Mouse (Mus musculus) hematopoietic stem cell, adult 5-6 weeks (primary cell): ENCODE results near the gene BC049715. TPM values are rescaled to one million over a fixed set of nuclear protein-coding genes. Genes with fewer than 3 reads are reported as not detected.

Source experiments
- ATAC-seq, 2 experiments: fragments of 125-278 bp in 1 of 2; replicated peaks in 1 of 2; 2 replicates each; pipeline ENCODE4 v1.8.0; 2016 to 2017; ENCODE audit warnings: inconsistent platforms in 2 of 2, mild to moderate bottlenecking in 2 of 2, moderate number of reproducible peaks in 2 of 2, low read depth in 1 of 2, moderate TSS enrichment in 1 of 2; ENCODE audit not compliant: low FRiP score in 2 of 2, poor library complexity in 2 of 2, severe bottlenecking in 2 of 2, insufficient read depth in 1 of 2, low TSS enrichment in 1 of 2
- total RNA-seq: library from RNA; stranded (forward); fragments of 172-1452, 232-1000 nt; gene quantifications from 2 replicates; pipeline ENCODE4 v1.2.3, GENCODE M21; 2017

BC049715 gene
- total RNA-seq, 1 experiment from 2014 or later = 1.8 TPM

- ATAC-seq = no peak
Observed at GRCm38 (mm10) chr6:136835352-136835751, 7.9 kb downstream of the BC049715 start, which contains the start of gene Smco3. Gene Smco3 (minus strand): TSS chr6:136835452.

GRCm38 (mm10) chr6:136837323-136837722 lies 9.9 kb downstream of the BC049715 start:
- no peak for ATAC-seq

GRCm38 (mm10) chr6:136844903-136845302 lies 17.5 kb downstream of the BC049715 start:
- ATAC-seq = no peak

- ATAC-seq = no peak
Observed at GRCm38 (mm10) chr6:136845706-136846480, 18.5 kb downstream of the BC049715 start.

- ATAC-seq = no peak
Observed at GRCm38 (mm10) chr6:136847267-136847666, 19.8 kb downstream of the BC049715 start.

DNA sequence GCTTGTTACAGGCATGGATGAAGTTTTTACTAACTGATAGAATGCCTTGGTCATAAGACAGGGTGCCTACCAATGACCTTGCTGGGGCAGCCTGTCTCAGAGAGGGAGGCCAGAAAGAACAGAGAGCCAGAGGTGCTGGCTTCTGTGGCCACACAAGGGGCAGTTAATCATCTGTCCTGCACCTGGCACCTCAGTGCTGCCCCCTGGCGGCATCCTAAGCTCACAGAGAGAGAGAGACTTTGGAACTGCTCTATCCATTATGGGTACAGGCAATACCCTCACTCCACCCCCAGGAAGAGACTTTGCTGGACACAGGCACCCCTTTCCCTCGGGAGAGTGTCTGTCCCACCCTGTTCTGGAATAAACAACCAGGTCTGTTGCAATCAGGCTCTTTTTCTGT lies 20.4 kb downstream of the BC049715 start:
- peak; percentile 67 to 73 for ATAC-seq

DNA sequence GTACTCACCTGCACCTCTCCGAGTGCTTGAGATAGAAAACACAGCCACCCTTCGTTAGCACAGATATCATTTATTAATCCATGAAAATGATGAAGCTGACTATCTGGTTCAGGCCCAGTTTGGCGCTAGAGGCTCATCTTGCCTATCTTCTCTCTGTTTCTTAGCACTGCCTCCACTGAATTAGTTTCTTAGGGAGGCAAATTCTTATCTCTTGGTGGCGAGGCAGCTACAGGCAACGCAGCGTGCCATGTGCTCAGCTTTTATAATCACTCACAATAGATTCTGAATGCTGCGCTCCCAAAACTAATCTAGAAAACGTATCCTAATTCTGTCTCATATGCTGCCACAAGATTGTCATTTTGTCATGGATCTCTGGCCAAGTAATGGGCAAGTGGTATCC lies 21.0 kb downstream of the BC049715 start:
- ATAC-seq = no peak; a peak in 1 of 4 replicates

DNA sequence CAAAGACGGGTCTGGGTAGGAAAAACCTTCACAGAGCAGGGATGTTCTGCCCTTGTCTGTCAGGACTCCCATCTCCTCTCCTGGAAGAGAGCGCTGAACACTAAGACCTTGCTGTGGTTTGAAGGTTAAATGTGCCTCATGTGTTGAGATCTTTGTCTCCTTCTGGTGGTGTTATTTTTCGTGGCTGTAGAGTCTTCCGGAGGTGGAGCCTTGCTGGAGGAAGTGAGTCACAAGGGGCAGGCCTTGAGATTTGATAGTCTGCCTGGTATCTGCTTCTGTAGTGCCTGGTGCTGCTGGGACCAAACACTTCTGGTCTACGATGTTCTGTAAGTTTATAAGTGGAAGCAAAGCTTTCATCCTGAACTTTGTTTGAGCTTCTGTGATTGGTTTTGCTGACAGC lies 21.5 kb downstream of the BC049715 start:
- no peak for ATAC-seq

DNA sequence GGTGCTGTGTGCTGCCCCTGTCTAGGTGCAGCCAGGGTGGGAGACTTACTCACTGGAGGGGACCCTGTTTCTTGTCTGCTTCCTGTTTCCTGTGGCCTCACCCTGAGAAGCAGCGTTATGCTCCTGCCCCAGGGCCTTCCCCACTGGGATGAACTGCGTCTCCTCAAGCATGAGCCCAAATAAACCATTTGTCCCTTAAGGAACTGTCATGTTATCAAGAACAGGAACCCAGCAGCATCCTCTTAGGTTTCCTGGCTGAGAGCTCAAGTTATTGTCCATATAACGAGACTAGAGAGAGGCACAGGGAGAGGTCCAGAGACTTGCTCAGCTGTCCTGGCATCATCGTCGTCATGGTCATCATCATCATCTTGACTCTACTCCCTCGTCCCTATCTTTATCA lies 22.8 kb downstream of the BC049715 start:
- ATAC-seq = no peak

DNA sequence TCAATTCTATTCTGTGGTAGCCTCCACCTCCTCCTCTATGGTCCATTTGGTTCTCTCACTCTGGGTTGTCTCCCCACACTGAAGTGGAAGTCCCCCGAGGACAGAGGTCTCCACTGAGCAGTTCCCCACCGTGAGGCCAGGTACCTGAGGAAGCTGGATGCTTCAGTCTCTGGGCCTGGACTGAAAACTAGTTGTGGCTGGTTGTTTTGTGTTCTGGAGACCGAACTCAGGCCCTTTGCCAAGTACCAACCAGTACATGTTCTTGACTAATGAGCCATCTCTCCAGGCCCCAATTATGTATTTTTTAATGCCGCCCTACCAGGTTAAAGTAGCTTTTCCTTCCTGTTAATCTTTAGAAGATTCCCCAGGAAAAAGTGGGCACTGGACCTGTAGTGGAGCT lies 24.9 kb downstream of the BC049715 start:
- ATAC-seq = no peak

DNA sequence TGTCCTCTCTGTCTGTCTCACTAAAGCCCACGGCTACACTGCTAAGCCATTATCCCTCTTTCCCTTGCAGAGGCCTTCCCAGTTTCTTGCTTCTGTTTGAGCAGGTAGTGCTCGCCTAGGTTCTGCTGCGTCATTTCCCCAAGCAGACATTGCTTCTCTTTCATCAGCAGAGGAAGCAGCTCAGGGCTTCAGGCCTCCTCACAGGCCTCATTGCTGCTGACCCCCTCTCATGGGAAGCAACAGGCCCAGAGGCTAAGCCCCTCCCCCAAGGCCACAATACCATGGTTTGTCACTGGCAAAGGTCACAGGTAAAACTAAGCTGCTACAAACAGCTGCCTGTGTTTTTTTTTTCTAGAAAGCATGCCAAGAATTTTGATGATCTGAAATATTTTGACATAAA lies 25.3 kb downstream of the BC049715 start:
- peak in 1 of 2 experiments; percentile 27; a peak in 1 of 4 replicates for ATAC-seq

DNA sequence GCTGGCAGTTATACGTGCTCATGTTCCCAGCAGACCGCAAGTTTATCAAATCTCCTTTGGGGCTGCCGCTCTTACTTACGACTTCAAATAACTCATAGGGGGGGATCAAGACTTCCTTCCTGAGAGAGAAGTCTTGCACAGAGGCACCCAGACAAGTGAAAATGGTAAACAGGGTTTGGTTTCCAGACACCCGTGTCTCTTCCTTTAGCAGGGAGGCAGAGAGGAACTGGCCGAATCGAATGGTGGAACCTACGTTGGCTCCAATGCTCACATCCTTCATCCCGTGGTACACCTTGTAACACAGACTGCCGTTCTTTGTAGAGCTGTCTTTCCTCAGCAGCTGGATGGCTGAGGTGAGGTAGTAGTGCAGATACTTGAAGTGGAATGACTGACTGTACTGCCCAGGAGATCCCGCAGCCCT lies 26.9 kb downstream of the BC049715 start:
- ATAC-seq = no peak

GRCm38 (mm10) chr6:136855183-136855582 lies 27.8 kb downstream of the BC049715 start:
- ATAC-seq = no peak

GRCm38 (mm10) chr6:136856071-136856636 lies 28.7 kb downstream of the BC049715 start:
- ATAC-seq = peak in 1 of 2 experiments; percentile 42; a peak in 2 of 4 replicates

DNA sequence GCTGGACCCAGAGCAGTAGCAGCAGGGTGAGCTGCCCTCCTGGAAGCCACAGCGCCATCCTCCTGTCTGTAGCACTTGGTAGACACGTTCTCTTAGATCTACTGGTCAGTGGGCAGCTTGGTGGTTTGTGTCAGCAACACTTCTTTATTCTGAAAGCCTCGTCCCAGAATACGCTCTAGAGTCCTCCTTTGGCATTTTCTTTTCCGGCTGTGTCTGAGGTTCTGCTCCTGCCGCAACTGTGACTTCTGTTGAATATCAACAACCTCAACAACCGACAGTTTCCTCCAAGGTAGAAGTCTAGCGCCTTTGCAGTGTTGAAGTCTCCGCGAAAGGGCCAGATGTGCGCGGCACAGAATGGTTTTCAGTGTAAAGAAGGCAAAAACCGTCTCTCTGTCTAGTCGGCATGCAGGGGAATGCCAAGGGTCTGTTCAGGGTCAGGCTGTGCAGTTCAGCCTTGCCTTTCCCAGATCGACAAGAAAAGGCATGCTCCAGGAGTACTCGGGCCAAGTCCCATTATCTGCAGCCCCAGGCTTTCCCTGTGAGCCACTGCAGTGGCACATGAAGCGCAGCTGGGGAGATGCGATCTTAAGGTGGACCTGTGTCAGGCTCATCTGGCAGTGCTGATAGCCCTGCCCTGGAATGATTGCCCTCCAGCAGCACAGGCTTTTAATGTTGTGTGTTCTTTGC lies 29.9 kb downstream of the BC049715 start, which contains the start of gene Art4:
Gene Art4, minus strand, starts transcription at position 548 of the 687 bp plus-strand sequence.
- peak; percentile 29 to 52 for ATAC-seq

- peak; percentile 6 to 12; a peak in 2 of 4 replicates for ATAC-seq
Observed at GRCm38 (mm10) chr6:136857873-136858260, 30.4 kb downstream of the BC049715 start.

- no peak for ATAC-seq
Observed at GRCm38 (mm10) chr6:136858420-136858819, 31.0 kb downstream of the BC049715 start.

GRCm38 (mm10) chr6:136861020-136861419 lies 33.6 kb downstream of the BC049715 start:
- peak; percentile 27 to 54; a peak in 2 of 4 replicates for ATAC-seq
